In the genomic region with DNA sequence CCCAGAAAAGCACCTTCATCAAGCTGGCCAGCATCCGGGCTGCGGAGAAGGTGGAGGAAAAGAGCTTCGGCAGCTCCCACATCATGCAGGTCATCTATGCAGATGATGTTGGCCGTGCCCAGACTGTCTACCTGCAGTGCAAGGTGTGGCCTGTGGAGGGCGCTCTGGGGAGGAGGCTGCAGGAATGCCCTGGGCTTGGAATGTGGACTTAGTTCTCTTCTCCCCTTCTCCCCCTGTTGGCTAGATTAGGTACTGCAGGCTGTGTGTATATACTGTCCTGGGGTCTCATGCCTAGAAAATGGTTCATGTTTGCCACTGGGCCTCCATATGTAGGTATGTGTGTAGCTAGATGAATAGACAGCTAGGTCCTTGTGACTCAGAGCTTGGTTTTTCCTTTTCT, we compare ENCODE assay signal across 8 mouse cellular contexts. TPM values are rescaled to one million over a fixed set of nuclear protein-coding genes. Genes with fewer than 3 reads are reported as not detected.
A peak's percentile ranks its signal among the peaks of the same experiment; 100 is the strongest.
DNase-seq lines count a peak whose midpoint lies in the region; ATAC-seq and TF ChIP-seq lines count a peak whose summit lies in the region.

No protein-coding gene starts in this region.

- ATAC-seq in CD4-positive, CD25-positive, alpha-beta regulatory T cell, adult 4 months, result no peak
- ATAC-seq in liver, embryonic 12.5 days, result no peak
- no peak for ATAC-seq in heart, embryonic 12.5 days (ENCODE audit: insufficient number of reproducible peaks, low FRiP score)

- 81% methylated on average over 5 of the region's 5 CpGs for WGBS in liver, embryonic 12.5 days (ENCODE audit: insufficient replicate concordance)
- 88% methylated on average over 5 of the region's 5 CpGs for WGBS in bone marrow, adult 2 months
- 82% methylated on average over 5 of the region's 5 CpGs for WGBS in heart, embryonic 12.5 days

- peaks cover 28% of the 10 kb centered on the region for H3K27me3 ChIP-seq in liver, embryonic 12.5 days (replicated peaks)
- peaks cover 29% of the 10 kb centered on the region for H3K27me3 ChIP-seq in heart, embryonic 12.5 days (replicated peaks)

- no peak for TF ChIP-seq POLR2A in bone marrow, adult 2 months (IDR thresholded peaks at IDR 0.05; ENCODE audit: borderline replicate concordance, control insufficient read depth, low read depth, low read length)

- peak; percentile 66 for DNase-seq in CD4-positive, CD25-positive, alpha-beta regulatory T cell, adult 2 months (ENCODE audit: low read depth, low spot score)
- peak; percentile 27 for DNase-seq in liver
- DNase-seq in retina, embryonic 14.5 days (ENCODE audit: low spot score), result peak; percentile 66
- no peak for DNase-seq in cerebellum, adult 18-20 months

- H3K9me3 ChIP-seq in liver, embryonic 12.5 days (replicated peaks), result 0 out of 2 replicates have a peak, but pooled peaks cover 3% of the 10 kb centered on the region
- no peaks in the 10 kb centered on the region for H3K9me3 ChIP-seq in heart, embryonic 12.5 days (replicated peaks)

- H3K4me3 ChIP-seq in liver, embryonic 12.5 days, result no peak overlapping the region
- no peak overlapping the region for H3K4me3 ChIP-seq in bone marrow, adult 2 months (replicated peaks; ENCODE audit: control insufficient read depth, low read depth, low read length)
- no peak overlapping the region for H3K4me3 ChIP-seq in heart, embryonic 12.5 days

- H3K4me2 ChIP-seq in liver, embryonic 12.5 days, result no peak overlapping the region
- H3K4me2 ChIP-seq in heart, embryonic 12.5 days, result no peak overlapping the region

- peaks cover 27% of the 10 kb centered on the region for H3K4me1 ChIP-seq in liver, embryonic 12.5 days
- no peaks in the 10 kb centered on the region; the same call in 1 of the 2 replicates for H3K4me1 ChIP-seq in bone marrow, adult 2 months (ENCODE audit: control insufficient read depth, insufficient read depth, low read length)
- H3K4me1 ChIP-seq in heart, embryonic 12.5 days (replicated peaks), result peaks cover 4% of the 10 kb centered on the region; the same call in 1 of the 2 replicates

- no peak overlapping the region for H3K27ac ChIP-seq in liver, embryonic 12.5 days
- no peak overlapping the region for H3K27ac ChIP-seq in bone marrow, adult 2 months (ENCODE audit: control insufficient read depth, insufficient read depth, low read depth, low read length, poor library complexity)
- no peak overlapping the region for H3K27ac ChIP-seq in heart, embryonic 12.5 days (ENCODE audit: poor library complexity, severe bottlenecking)

- no peak overlapping the region for H3K9ac ChIP-seq in liver, embryonic 12.5 days
- H3K9ac ChIP-seq in heart, embryonic 12.5 days, result no peak overlapping the region

- H3K36me3 ChIP-seq in liver, embryonic 12.5 days, result no peaks in the 10 kb centered on the region
- no peaks in the 10 kb centered on the region for H3K36me3 ChIP-seq in heart, embryonic 12.5 days

- peak; percentile 48; the same call in 1 of the 2 replicates for TF ChIP-seq CTCF in bone marrow, adult 2 months (IDR thresholded peaks at IDR 0.05; ENCODE audit: control insufficient read depth, insufficient read depth, low read length)

RNA-seq across cellular contexts. Expression of gene Polr2j, which starts 11.9 kb away (rescaled TPM):
- polyA plus RNA-seq in CD4-positive, CD25-positive, alpha-beta regulatory T cell, adult 4 months (2017; shearing (Covaris generic)), result 100 to 1,000 TPM; 119 to 120 TPM
- polyA plus RNA-seq in liver, embryonic 12.5 days (2016; fragmentation: Nextera tagmentation; extraction: Ambion mirVana), result 186 and 191 TPM in 2 replicates
- polyA plus RNA-seq in bone marrow, adult 2 months (2011; ENCODE audit: insufficient read depth, insufficient read length, low replicate concordance, missing spikeins), result 54.8 and 82.1 TPM in 2 replicates
- 147 and 161 TPM in 2 replicates for polyA plus RNA-seq in heart, embryonic 12.5 days (2016; fragmentation: Nextera tagmentation; extraction: Ambion mirVana)

RNA-seq across cellular contexts. Expression of gene Rasa4, which starts 20.8 kb away (rescaled TPM):
- polyA plus RNA-seq in CD4-positive, CD25-positive, alpha-beta regulatory T cell, adult 4 months (2017; shearing (Covaris generic)), result 1 to 10 TPM; 1.7 to 2.8 TPM
- polyA plus RNA-seq in liver, embryonic 12.5 days (2016; fragmentation: Nextera tagmentation; extraction: Ambion mirVana), result 1.5 and 1.6 TPM in 2 replicates
- polyA plus RNA-seq in bone marrow, adult 2 months (2011; ENCODE audit: insufficient read depth, insufficient read length, low replicate concordance, missing spikeins), result 16.7 and 31.3 TPM in 2 replicates
- 1.0 and 1.6 TPM in 2 replicates for polyA plus RNA-seq in heart, embryonic 12.5 days (2016; fragmentation: Nextera tagmentation; extraction: Ambion mirVana)

RNA-seq across cellular contexts. Expression of gene Lrwd1, which starts 31.4 kb away (rescaled TPM):
- polyA plus RNA-seq in CD4-positive, CD25-positive, alpha-beta regulatory T cell, adult 4 months (2017; shearing (Covaris generic)), result 10 to 100 TPM; 26.1 to 58.9 TPM
- 53.4 and 54.5 TPM in 2 replicates for polyA plus RNA-seq in liver, embryonic 12.5 days (2016; fragmentation: Nextera tagmentation; extraction: Ambion mirVana)
- 41.9 and 61.5 TPM in 2 replicates for polyA plus RNA-seq in bone marrow, adult 2 months (2011; ENCODE audit: insufficient read depth, insufficient read length, low replicate concordance, missing spikeins)
- 20.9 and 21.8 TPM in 2 replicates for polyA plus RNA-seq in heart, embryonic 12.5 days (2016; fragmentation: Nextera tagmentation; extraction: Ambion mirVana)

RNA-seq across cellular contexts. Expression of gene Alkbh4, which starts 31.4 kb away (rescaled TPM):
- polyA plus RNA-seq in CD4-positive, CD25-positive, alpha-beta regulatory T cell, adult 4 months (2017; shearing (Covaris generic)), result 10 to 100 TPM; 54.7 to 96.4 TPM
- 17.0 and 18.8 TPM in 2 replicates for polyA plus RNA-seq in liver, embryonic 12.5 days (2016; fragmentation: Nextera tagmentation; extraction: Ambion mirVana)
- 8.8 and 14.2 TPM in 2 replicates for polyA plus RNA-seq in bone marrow, adult 2 months (2011; ENCODE audit: insufficient read depth, insufficient read length, low replicate concordance, missing spikeins)
- 14.4 and 16.8 TPM in 2 replicates for polyA plus RNA-seq in heart, embryonic 12.5 days (2016; fragmentation: Nextera tagmentation; extraction: Ambion mirVana)

RNA-seq across cellular contexts. Expression of gene Upk3bl, which starts 50.2 kb away (rescaled TPM):
- polyA plus RNA-seq in CD4-positive, CD25-positive, alpha-beta regulatory T cell, adult 4 months (2017; shearing (Covaris generic)), result not detected
- 0.13 and 0.14 TPM in 2 replicates for polyA plus RNA-seq in liver, embryonic 12.5 days (2016; fragmentation: Nextera tagmentation; extraction: Ambion mirVana)
- polyA plus RNA-seq in bone marrow, adult 2 months (2011; ENCODE audit: insufficient read depth, insufficient read length, low replicate concordance, missing spikeins), result not detected in 2 replicates
- polyA plus RNA-seq in heart, embryonic 12.5 days (2016; fragmentation: Nextera tagmentation; extraction: Ambion mirVana), result 0.40 and 0.50 TPM in 2 replicates

Comparison
In these comparisons a context has a peak if more than half of its experiments do, and no peak if none do; other contexts are left out.
1. DNase-seq: peak in CD4-positive, CD25-positive, alpha-beta regulatory T cell, adult 2 months (single experiment), liver (single experiment) and retina, embryonic 14.5 days (single experiment); none in cerebellum, adult 18-20 months (0 of 2).